12 mouse cellular contexts compared by ENCODE assay signal in the genomic region with DNA sequence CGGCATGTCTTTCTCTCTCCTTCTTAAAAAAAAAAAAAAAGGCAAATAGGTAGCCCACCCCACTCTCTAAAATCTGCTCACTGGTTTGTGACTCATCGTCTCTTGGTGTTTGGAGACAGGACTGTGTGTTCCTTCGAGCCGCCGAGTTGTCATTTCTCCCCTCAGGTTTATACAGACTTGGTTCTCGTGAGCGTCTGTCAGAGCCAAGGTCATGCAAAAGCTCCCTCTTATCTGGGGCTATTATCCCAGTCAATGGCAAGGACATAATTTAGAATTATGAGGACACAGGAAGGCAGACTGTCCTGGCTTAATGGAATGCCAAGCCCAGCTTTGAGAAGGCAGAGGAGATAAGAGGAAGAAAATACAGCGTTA. TPM values are rescaled to one million over a fixed set of nuclear protein-coding genes. Genes with fewer than 3 reads are reported as not detected.
DNase-seq lines count a peak whose midpoint lies in the region; ATAC-seq and TF ChIP-seq lines count a peak whose summit lies in the region.
"Had no signal": no experiment of that assay in that cellular context is flagged by ENCODE, and none has a peak within 500 bp of the region (broad histone marks: within the 10 kb centered on the region; RNA-seq: fewer than 3 reads in every experiment).

No protein-coding gene starts in this region.

- no peak for TF ChIP-seq POLR2A in myocyte (IDR thresholded peaks at IDR 0.05; ENCODE audit: insufficient read length, low read depth)

- H3K4me3 ChIP-seq in heart, embryonic 11.5 days (ENCODE audit: low read depth, low read length): no peak overlapping the region
- H3K4me3 ChIP-seq in forebrain, embryonic 11.5 days (ENCODE audit: low read depth, low read length): no peak overlapping the region
- no peak overlapping the region for H3K4me3 ChIP-seq in myocyte
- H3K4me3 ChIP-seq: embryonic facial prominence, embryonic 12.5 days; megakaryocyte, embryonic 14.5 days had no signal

- intact Hi-C loops in heart, postnatal 10 days (cut with DNase I): loop anchor here (5.0 kb wide), 1 partner anchor 295 kb away; no protein-coding TSS in a partner anchor

- H3K9me3 ChIP-seq in heart, embryonic 11.5 days (replicated peaks; ENCODE audit: control insufficient read depth, low read length): no peaks in the 10 kb centered on the region
- no peaks in the 10 kb centered on the region for H3K9me3 ChIP-seq in forebrain, embryonic 11.5 days (ENCODE audit: control insufficient read depth, low read length)
- H3K9me3 ChIP-seq: megakaryocyte, embryonic 14.5 days had no signal

- ATAC-seq in heart, embryonic 11.5 days (replicated peaks; ENCODE audit: insufficient number of reproducible peaks, low FRiP score, low TSS enrichment): no peak
- no peak for ATAC-seq in forebrain, embryonic 11.5 days (replicated peaks; ENCODE audit: low FRiP score)
- no peak for ATAC-seq in erythroblast, adult 5-6 weeks (replicated peaks; ENCODE audit: low FRiP score, poor library complexity, severe bottlenecking)

- peak overlapping the region; percentile 45 for H3K4me2 ChIP-seq in heart, embryonic 11.5 days
- peak overlapping the region; percentile 21; the same call in 1 of the 2 replicates for H3K4me2 ChIP-seq in forebrain, embryonic 11.5 days (ENCODE audit: low read depth, low read length, severe bottlenecking)
- peak overlapping the region; percentile 70 for H3K4me2 ChIP-seq in myocyte (ENCODE audit: low read depth)
- H3K4me2 ChIP-seq: embryonic facial prominence, embryonic 12.5 days had no signal

- no peak for DNase-seq in heart, postnatal 10 days
- DNase-seq in retina, embryonic 14.5 days (ENCODE audit: low spot score): peak; percentile 40
- no peak for DNase-seq in retina, postnatal 1 day
- no peak for DNase-seq in forebrain, embryonic 11.5 days (ENCODE audit: low spot score)
- DNase-seq in thymus, adult 18-20 months: no peak
- DNase-seq: right cerebral cortex, postnatal 14 days; thymus, postnatal 14 days had no signal

- peak overlapping the region; percentile 43; the same call in 1 of the 2 replicates for H3K9ac ChIP-seq in heart, embryonic 11.5 days (ENCODE audit: low read depth, low read length)
- H3K9ac ChIP-seq in forebrain, embryonic 11.5 days (ENCODE audit: low read length): no peak overlapping the region
- H3K9ac ChIP-seq: embryonic facial prominence, embryonic 12.5 days had no signal

- H3K79me2 ChIP-seq in myocyte (ENCODE audit: control insufficient read depth, insufficient read depth): no peaks in the 10 kb centered on the region

- peak overlapping the region; percentile 87 for H3K27ac ChIP-seq in heart, embryonic 11.5 days (ENCODE audit: low read depth, low read length)
- no peak overlapping the region for H3K27ac ChIP-seq in forebrain, embryonic 11.5 days (ENCODE audit: low read depth, low read length)
- H3K27ac ChIP-seq: embryonic facial prominence, embryonic 12.5 days had no signal

- H3ac ChIP-seq in myocyte (ENCODE audit: control insufficient read depth, insufficient read length): no peak overlapping the region

- no peaks in the 10 kb centered on the region for H3K36me3 ChIP-seq in heart, embryonic 11.5 days (ENCODE audit: control insufficient read depth, insufficient read depth, low read length)
- H3K36me3 ChIP-seq in forebrain, embryonic 11.5 days (ENCODE audit: control insufficient read depth, insufficient read depth, low read length): no peaks in the 10 kb centered on the region
- H3K36me3 ChIP-seq in myocyte (ENCODE audit: control insufficient read depth, insufficient read depth): no peaks in the 10 kb centered on the region
- H3K36me3 ChIP-seq: embryonic facial prominence, embryonic 12.5 days had no signal

- H3K4me1 ChIP-seq in heart, embryonic 11.5 days (ENCODE audit: control insufficient read depth, insufficient read depth, low read length): peaks cover 29% of the 10 kb centered on the region
- H3K4me1 ChIP-seq in forebrain, embryonic 11.5 days (replicated peaks; ENCODE audit: control insufficient read depth, insufficient read depth, low read length): peaks cover 29% of the 10 kb centered on the region

- no peaks in the 10 kb centered on the region for H3K27me3 ChIP-seq in heart, embryonic 11.5 days (ENCODE audit: control insufficient read depth, insufficient read depth, low read length)
- no peaks in the 10 kb centered on the region for H3K27me3 ChIP-seq in forebrain, embryonic 11.5 days (ENCODE audit: control insufficient read depth, insufficient read depth, low read length)
- H3K27me3 ChIP-seq in myocyte (ENCODE audit: control insufficient read depth, insufficient read depth, insufficient read length): no peaks in the 10 kb centered on the region

- WGBS in heart, embryonic 11.5 days (ENCODE audit: insufficient replicate concordance): 1% methylated on average over 8 of the region's 8 CpGs
- WGBS in forebrain, embryonic 11.5 days: 8% methylated on average over 8 of the region's 8 CpGs

TF ChIP-seq in myocyte, 11 proteins besides CTCF, POLR2A, EP300 and RAD21:
- TF ChIP-seq MAX (IDR thresholded peaks at IDR 0.05; ENCODE audit: low read depth): no peak
- no peak for TF ChIP-seq E2F4 (IDR thresholded peaks at IDR 0.05; ENCODE audit: insufficient read depth)
- TF ChIP-seq CEBPB (IDR thresholded peaks at IDR 0.05; ENCODE audit: insufficient read depth, poor library complexity, severe bottlenecking): no peak
- no peak for TF ChIP-seq TCF12 (IDR thresholded peaks at IDR 0.05; ENCODE audit: insufficient read depth, poor library complexity, severe bottlenecking)

RNA-seq across cellular contexts. Expression of a gene that starts 30.1 kb away (rescaled TPM):
- 56.4 and 59.9 TPM in 2 replicates for polyA plus RNA-seq in heart, embryonic 11.5 days (2014; fragmentation: Nextera tagmentation; extraction: Ambion mirVana)
- total RNA-seq in heart, postnatal 10 days (2021): 10 to 100 TPM; 63.4 to 64.7 TPM
- 80.5 and 87.8 TPM in 2 replicates for polyA plus RNA-seq in forebrain, embryonic 11.5 days (2014; fragmentation: Nextera tagmentation; extraction: Ambion mirVana)
- polyA plus RNA-seq in myocyte (2012; fragmentation: generic; extraction: Trizol): 124 TPM
- total RNA-seq in erythroblast, adult 5-6 weeks (2015; ENCODE audit: low replicate concordance): 5.6 and 11.0 TPM in 2 replicates
- total RNA-seq in erythroblast, adult 5-6 weeks (2017; ENCODE audit: low replicate concordance): 4.0 and 11.7 TPM in 2 replicates
